8 mouse cellular contexts compared by ENCODE assay signal in the genomic region with DNA sequence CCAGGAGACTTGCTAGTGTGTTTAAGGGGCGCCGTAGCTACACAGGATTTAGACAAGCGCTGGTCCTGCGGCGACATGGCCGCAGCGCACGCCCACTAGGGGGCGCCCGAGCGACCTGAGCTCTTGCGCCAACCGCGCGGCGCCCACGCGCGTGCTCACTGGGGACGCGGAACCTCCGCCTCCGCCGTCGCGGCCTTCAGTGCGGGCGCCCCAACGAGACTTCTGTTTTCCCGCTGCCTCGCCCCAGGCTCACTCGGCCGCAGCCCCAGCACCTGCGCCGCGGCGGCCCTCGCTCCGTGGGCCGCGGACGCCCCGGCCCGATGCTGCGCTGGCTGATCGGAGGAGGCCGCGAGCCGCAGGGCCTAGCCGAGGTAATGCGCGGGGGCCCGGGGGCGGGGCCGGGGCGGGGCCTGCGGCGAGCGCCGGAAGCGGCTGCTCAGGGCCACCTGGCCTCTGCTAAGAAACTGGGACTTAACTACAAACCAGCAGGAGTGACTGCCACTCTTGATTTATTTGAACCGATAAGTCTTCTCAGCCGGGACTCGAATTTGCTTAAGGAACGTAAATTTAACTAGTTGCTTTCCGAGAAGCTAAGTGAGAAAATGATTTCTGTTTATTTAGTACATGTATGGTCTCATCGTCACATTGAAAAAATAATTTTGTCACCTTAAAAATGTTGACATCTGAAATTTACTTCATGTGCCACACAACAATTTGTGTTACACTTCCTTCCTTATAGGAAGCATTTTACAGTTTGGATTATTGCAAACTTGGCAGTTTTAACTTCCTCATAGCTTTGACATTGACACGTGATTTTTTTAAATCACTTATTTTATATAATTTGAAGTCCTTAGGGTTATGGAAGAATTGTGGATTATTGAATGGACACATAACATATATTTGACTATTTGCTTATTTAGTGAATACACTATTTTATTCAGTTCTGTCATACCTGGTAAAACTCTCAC. TPM values are rescaled to one million over a fixed set of nuclear protein-coding genes. Genes with fewer than 3 reads are reported as not detected.
DNase-seq lines count a peak whose midpoint lies in the region; ATAC-seq and TF ChIP-seq lines count a peak whose summit lies in the region.

TSS of gene Wdr41 (plus strand) at position 126 of the 968 bp plus-strand sequence.

- in situ Hi-C loops in CH12.LX (cut with MboI; ENCODE audit: low pct_ligation_motif_present, low pct_unique_long_range_greater_than_20kb, low sequenced_read_pairs) = no loop called here

- no peaks in the 10 kb centered on the region for H3K27me3 ChIP-seq in CH12.LX (replicated peaks)
- H3K27me3 ChIP-seq in forebrain, embryonic 11.5 days (ENCODE audit: control insufficient read depth, insufficient read depth, low read length) = no peaks in the 10 kb centered on the region
- peaks cover 3% of the 10 kb centered on the region; the same call in 1 of the 2 replicates for H3K27me3 ChIP-seq in heart, embryonic 16.5 days (ENCODE audit: control insufficient read depth, insufficient read depth, low read length)
- no peaks in the 10 kb centered on the region for H3K27me3 ChIP-seq in liver, embryonic 15.5 days
- H3K27me3 ChIP-seq in neural tube, embryonic 12.5 days (replicated peaks) = no peaks in the 10 kb centered on the region

- peak; percentile 36 for TF ChIP-seq RAD21 in CH12.LX (IDR thresholded peaks at IDR 0.05; ENCODE audit: low read depth, low read length)

- peak; percentile 43 to 89 for TF ChIP-seq CTCF in CH12.LX (conservative IDR thresholded peaks at IDR 0.05 in 1 of 2, IDR thresholded peaks at IDR 0.05 in 1 of 2; ENCODE audit: low read depth in 2 of 2, low read length in 2 of 2)

- peaks cover 5 to 27% of the 10 kb centered on the region in 2 experiments; a peak in 3 of 4 replicates for H3K4me1 ChIP-seq in CH12.LX (ENCODE audit: control insufficient read depth in 1 of 2, insufficient read depth in 2 of 2)
- 0 out of 2 replicates have a peak, but pooled peaks cover 6% of the 10 kb centered on the region for H3K4me1 ChIP-seq in forebrain, embryonic 11.5 days (replicated peaks; ENCODE audit: control insufficient read depth, insufficient read depth, low read length)
- H3K4me1 ChIP-seq in heart, embryonic 16.5 days (ENCODE audit: control insufficient read depth, insufficient read depth, low read length) = peaks cover 9% of the 10 kb centered on the region; the same call in 1 of the 2 replicates
- H3K4me1 ChIP-seq in liver, embryonic 15.5 days (replicated peaks) = peaks cover 13% of the 10 kb centered on the region
- no peaks in the 10 kb centered on the region for H3K4me1 ChIP-seq in neural tube, embryonic 12.5 days

- H3K4me3 ChIP-seq in CH12.LX (replicated peaks in 1 of 3; ENCODE audit: low read depth in 2 of 3, low read length in 2 of 3, poor library complexity in 1 of 3) = peak within 1 kb of the TSS; percentile 57 to 73 (median 64)
- H3K4me3 ChIP-seq in forebrain, embryonic 11.5 days (ENCODE audit: low read depth, low read length) = peak within 1 kb of the TSS; percentile 70
- peak within 1 kb of the TSS; percentile 86 for H3K4me3 ChIP-seq in heart, embryonic 16.5 days (ENCODE audit: low read length)
- H3K4me3 ChIP-seq in liver, embryonic 15.5 days (replicated peaks) = peak within 1 kb of the TSS; percentile 80
- H3K4me3 ChIP-seq in neural tube, embryonic 12.5 days = peak within 1 kb of the TSS; percentile 76

- no peak for TF ChIP-seq EP300 in CH12.LX (IDR thresholded peaks at IDR 0.05; ENCODE audit: low read length)

- peak; percentile 97 for ATAC-seq in forebrain, embryonic 11.5 days (replicated peaks; ENCODE audit: low FRiP score)
- ATAC-seq in heart, embryonic 16.5 days (replicated peaks; ENCODE audit: extremely low read depth, insufficient read depth, low FRiP score) = peak; percentile 98
- peak; percentile 98 for ATAC-seq in liver, embryonic 15.5 days (ENCODE audit: insufficient read depth)
- peak; percentile 97 for ATAC-seq in neural tube, embryonic 12.5 days (ENCODE audit: low FRiP score, low read depth)

- H3K79me2 ChIP-seq in CH12.LX (replicated peaks; ENCODE audit: control insufficient read depth, extremely low read depth, insufficient read depth, poor library complexity, severe bottlenecking) = no peaks in the 10 kb centered on the region

- peak within 1 kb of the TSS; percentile 82 for H3K27ac ChIP-seq in CH12.LX (ENCODE audit: insufficient read depth, low read depth)
- peak within 1 kb of the TSS; percentile 87 for H3K27ac ChIP-seq in forebrain, embryonic 11.5 days (ENCODE audit: low read depth, low read length)
- H3K27ac ChIP-seq in heart, embryonic 16.5 days (ENCODE audit: low read length) = peak within 1 kb of the TSS; percentile 96
- H3K27ac ChIP-seq in liver, embryonic 15.5 days (replicated peaks) = peak within 1 kb of the TSS; percentile 87
- peak within 1 kb of the TSS; percentile 93 for H3K27ac ChIP-seq in neural tube, embryonic 12.5 days

- H3K9me3 ChIP-seq in CH12.LX (replicated peaks; ENCODE audit: low read length) = peaks cover 3% of the 10 kb centered on the region
- no peaks in the 10 kb centered on the region for H3K9me3 ChIP-seq in forebrain, embryonic 11.5 days (ENCODE audit: control insufficient read depth, low read length)
- H3K9me3 ChIP-seq in heart, embryonic 16.5 days (replicated peaks; ENCODE audit: control insufficient read depth, low read length) = no peaks in the 10 kb centered on the region
- H3K9me3 ChIP-seq in liver, embryonic 15.5 days (replicated peaks) = no peaks in the 10 kb centered on the region
- H3K9me3 ChIP-seq in neural tube, embryonic 12.5 days = no peaks in the 10 kb centered on the region

- peaks cover 0 to 16% of the 10 kb centered on the region in 2 experiments for H3K36me3 ChIP-seq in CH12.LX (replicated peaks in 1 of 2; ENCODE audit: control insufficient read depth in 1 of 2, insufficient read depth in 1 of 2, low read length in 1 of 2)
- no peaks in the 10 kb centered on the region for H3K36me3 ChIP-seq in forebrain, embryonic 11.5 days (ENCODE audit: control insufficient read depth, insufficient read depth, low read length)
- no peaks in the 10 kb centered on the region for H3K36me3 ChIP-seq in heart, embryonic 16.5 days (ENCODE audit: control insufficient read depth, insufficient read depth)
- H3K36me3 ChIP-seq in liver, embryonic 15.5 days (replicated peaks) = no peaks in the 10 kb centered on the region
- 0 out of 2 replicates have a peak, but pooled peaks cover 2% of the 10 kb centered on the region for H3K36me3 ChIP-seq in neural tube, embryonic 12.5 days

- peak; percentile 86 for DNase-seq in CH12.LX (ENCODE audit: extremely low read depth)
- peak; percentile 78 for DNase-seq in c-Kit-positive CD71-positive TER-119-negative erythroid progenitor cells, embryonic 14.5 days (ENCODE audit: low read depth)
- peak; percentile 97 for DNase-seq in forebrain, embryonic 11.5 days (ENCODE audit: low spot score)
- peak; percentile 94 to 97 for DNase-seq in kidney, postnatal 36 days
- peak; percentile 88 for DNase-seq in telencephalon, adult 2 months (ENCODE audit: low read depth, low spot score)

- peak; percentile 77 for TF ChIP-seq POLR2A in CH12.LX (IDR thresholded peaks at IDR 0.05; ENCODE audit: low read depth, low read length)

- 3% methylated on average over 68 of the region's 68 CpGs for WGBS in forebrain, embryonic 11.5 days
- WGBS in heart, embryonic 16.5 days = 2% methylated on average over 68 of the region's 68 CpGs
- 1% methylated on average over 68 of the region's 68 CpGs for WGBS in liver, embryonic 15.5 days (ENCODE audit: insufficient replicate concordance)
- 3% methylated on average over 68 of the region's 68 CpGs for WGBS in neural tube, embryonic 12.5 days

- peak within 1 kb of the TSS; percentile 66 for H3K4me2 ChIP-seq in CH12.LX (ENCODE audit: insufficient read depth, low read depth, poor library complexity, severe bottlenecking)
- H3K4me2 ChIP-seq in forebrain, embryonic 11.5 days (ENCODE audit: low read depth, low read length, severe bottlenecking) = peak within 1 kb of the TSS; percentile 41; the same call in 1 of the 2 replicates
- peak within 1 kb of the TSS; percentile 59 for H3K4me2 ChIP-seq in heart, embryonic 16.5 days (ENCODE audit: low read depth, low read length)
- peak within 1 kb of the TSS; percentile 86 for H3K4me2 ChIP-seq in liver, embryonic 15.5 days
- peak within 1 kb of the TSS; percentile 54 for H3K4me2 ChIP-seq in neural tube, embryonic 12.5 days (replicated peaks)

- dilution Hi-C loops in CH12.LX (cut with MboI; ENCODE audit: extremely low pct_ligation_motif_present, extremely low pct_unique_long_range_greater_than_20kb, low sequenced_read_pairs) = no loop called here

- H3K9ac ChIP-seq in CH12.LX (ENCODE audit: insufficient read depth, low read depth) = peak within 1 kb of the TSS; percentile 56
- peak within 1 kb of the TSS; percentile 93 for H3K9ac ChIP-seq in forebrain, embryonic 11.5 days (ENCODE audit: low read length)
- H3K9ac ChIP-seq in heart, embryonic 16.5 days (ENCODE audit: low read length) = peak within 1 kb of the TSS; percentile 96
- H3K9ac ChIP-seq in liver, embryonic 15.5 days = peak within 1 kb of the TSS; percentile 83
- peak within 1 kb of the TSS; percentile 90 for H3K9ac ChIP-seq in neural tube, embryonic 12.5 days

TF ChIP-seq in CH12.LX, 34 proteins besides CTCF, POLR2A, EP300 and RAD21 (continues in another document):
- no peak; the same call in 1 of the 2 replicates for TF ChIP-seq CHD1 (IDR thresholded peaks at IDR 0.05; ENCODE audit: low read depth, low read length)
- peak; percentile 62 for TF ChIP-seq SMC3 (IDR thresholded peaks at IDR 0.05; ENCODE audit: low read depth, low read length)
- peak; percentile 85 for TF ChIP-seq MYC (IDR thresholded peaks at IDR 0.05; ENCODE audit: low read depth, low read length)
- TF ChIP-seq KAT2A (IDR thresholded peaks at IDR 0.05; ENCODE audit: insufficient replicate concordance, low read length) = peak; percentile 62; the same call in 1 of the 2 replicates
- TF ChIP-seq ELF1 (IDR thresholded peaks at IDR 0.05; ENCODE audit: low read depth, low read length) = peak; percentile 62
- peak; percentile 65 for TF ChIP-seq TCF12 (IDR thresholded peaks at IDR 0.05; ENCODE audit: low read depth, low read length)
- TF ChIP-seq ZKSCAN1 (IDR thresholded peaks at IDR 0.05; ENCODE audit: borderline replicate concordance, low read depth, low read length) = no peak; the same call in 1 of the 2 replicates
- peak; percentile 14; the same call in 1 of the 2 replicates for TF ChIP-seq MAZ (IDR thresholded peaks at IDR 0.05; ENCODE audit: low read depth, low read length)
- peak; percentile 60 for TF ChIP-seq HCFC1 (IDR thresholded peaks at IDR 0.05; ENCODE audit: low read depth, low read length)
- TF ChIP-seq JUN (IDR thresholded peaks at IDR 0.05; ENCODE audit: insufficient read depth, low read depth, low read length) = no peak

RNA-seq across cellular contexts. Expression of gene Wdr41, which starts in this region (rescaled TPM):
- total RNA-seq in CH12.LX (2012; rRNA removed) (5.0 and 5.9 TPM in 2 replicates), CH12.LX (2014; rRNA removed) (10.0 and 10.7 TPM in 2 replicates)
- polyA plus RNA-seq in CH12.LX (2012; ENCODE audit: insufficient read length, low read depth) = 10.3 and 12.7 TPM in 2 replicates
- 21.2 and 22.6 TPM in 2 replicates for polyA plus RNA-seq in forebrain, embryonic 11.5 days (2014; fragmentation: Nextera tagmentation; extraction: Ambion mirVana)
- 19.0 and 19.7 TPM in 2 replicates for polyA plus RNA-seq in heart, embryonic 16.5 days (2015; fragmentation: Nextera tagmentation; extraction: Ambion mirVana)
- polyA plus RNA-seq in liver, embryonic 15.5 days (2015; fragmentation: Nextera tagmentation; extraction: Ambion mirVana) = 5.6 and 6.8 TPM in 2 replicates
- polyA plus RNA-seq in neural tube, embryonic 12.5 days (2016; fragmentation: Nextera tagmentation; extraction: Ambion mirVana) = 23.6 and 24.5 TPM in 2 replicates

Comparison
In these comparisons a context has a peak if more than half of its experiments do, and no peak if none do; other contexts are left out.
1. Peak in every context shown above with its lines: DNase-seq, ATAC-seq, H3K4me3 ChIP-seq and H3K27ac ChIP-seq.